Mouse (Mus musculus) hindlimb bud, embryonic 11.5 days (tissue): ENCODE measurements at regions not wholly inside any gene's neighbourhood (a gene's known extent, or its start where the extent isn't known, plus 50 kb on each side); places are given as distances from the start of the nearest gene placed in this dataset.

Source experiments
- DNase-seq: peaks from one replicate; pipeline ENCODE4 v3.0.0-alpha.2; 2012; ENCODE audit warnings: low read depth, low spot score; ENCODE audit errors: extremely low spot score

DNA sequence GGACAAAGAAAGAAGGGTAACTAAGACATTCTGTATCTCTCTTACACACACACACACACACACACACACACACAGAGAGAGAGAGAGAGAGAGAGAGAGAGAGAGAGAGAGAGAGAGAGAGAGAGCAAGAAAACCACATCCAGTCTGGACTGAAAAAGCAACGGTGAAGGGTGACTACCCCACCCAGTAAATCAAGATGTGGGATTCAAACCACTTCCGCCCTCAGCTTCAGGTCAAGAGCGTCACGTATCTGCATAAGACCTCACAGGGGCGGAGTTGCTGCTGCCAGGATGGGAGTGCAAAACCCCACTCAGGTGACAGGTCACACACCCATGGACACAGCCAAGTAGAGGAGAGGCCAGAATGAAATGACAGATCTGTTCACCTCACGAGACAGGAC, 234.7 kb downstream of the Rplp1 start:
- DNase-seq, result no peak

DNA sequence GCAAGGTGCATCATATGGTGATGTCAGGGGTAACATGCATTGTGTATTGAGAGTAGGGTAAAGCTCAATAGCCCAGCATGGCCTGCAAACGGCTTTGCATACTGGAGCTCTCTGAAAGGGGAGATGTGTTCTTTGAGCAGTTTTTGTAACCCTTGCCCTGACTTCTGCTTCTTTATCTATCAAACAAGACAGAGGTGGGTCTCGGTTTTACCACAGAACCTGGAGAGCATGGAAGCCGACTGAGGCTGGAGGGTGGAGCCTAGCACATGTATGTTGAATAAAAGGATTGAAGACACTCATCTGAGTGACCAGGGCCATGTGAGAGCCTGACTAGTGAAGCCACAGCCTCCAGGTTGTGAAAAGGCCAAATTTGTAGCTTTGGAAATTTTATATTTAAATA, 236.7 kb downstream of the Rplp1 start:
- DNase-seq, result no peak

DNA sequence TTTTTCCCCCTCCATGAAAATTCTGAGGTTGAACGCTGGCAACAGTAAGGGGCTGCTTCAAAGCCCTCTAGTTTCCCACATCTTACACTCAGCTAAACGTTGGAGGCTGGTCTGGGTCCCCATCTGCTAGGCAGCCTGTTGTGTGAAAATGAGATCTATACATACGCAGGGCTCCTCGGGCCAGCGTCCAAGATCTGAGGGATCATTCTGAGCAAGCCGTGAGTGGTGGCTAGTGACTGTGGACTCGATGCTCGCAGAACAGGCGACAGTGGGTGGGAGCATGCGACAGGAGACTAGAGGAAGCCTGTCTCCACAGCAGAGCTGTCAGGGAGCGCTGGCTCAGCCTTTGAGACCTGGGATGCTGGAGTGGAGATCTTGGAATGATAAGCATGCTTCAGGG, 237.3 kb downstream of the Rplp1 start:
- no peak for DNase-seq

DNA sequence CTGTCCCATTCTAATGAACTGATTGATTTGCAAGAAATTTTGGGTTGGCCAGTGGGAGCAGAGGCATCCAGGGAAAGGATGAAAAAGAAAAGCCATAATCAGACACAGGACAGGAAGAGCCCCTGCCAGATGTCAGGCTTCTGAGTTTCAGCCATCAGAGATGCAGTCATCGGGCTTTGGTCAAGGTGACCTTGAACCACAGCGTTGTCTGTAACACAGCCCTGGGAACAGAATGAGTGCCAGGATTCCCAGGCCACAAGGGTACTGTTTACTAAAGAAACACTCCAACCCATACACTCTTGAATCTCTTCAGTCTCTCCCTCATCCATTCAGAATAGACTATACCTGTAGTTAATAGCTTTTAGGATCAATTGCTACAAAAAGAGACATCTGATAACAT, 239.0 kb downstream of the Rplp1 start:
- DNase-seq, result no peak

DNA sequence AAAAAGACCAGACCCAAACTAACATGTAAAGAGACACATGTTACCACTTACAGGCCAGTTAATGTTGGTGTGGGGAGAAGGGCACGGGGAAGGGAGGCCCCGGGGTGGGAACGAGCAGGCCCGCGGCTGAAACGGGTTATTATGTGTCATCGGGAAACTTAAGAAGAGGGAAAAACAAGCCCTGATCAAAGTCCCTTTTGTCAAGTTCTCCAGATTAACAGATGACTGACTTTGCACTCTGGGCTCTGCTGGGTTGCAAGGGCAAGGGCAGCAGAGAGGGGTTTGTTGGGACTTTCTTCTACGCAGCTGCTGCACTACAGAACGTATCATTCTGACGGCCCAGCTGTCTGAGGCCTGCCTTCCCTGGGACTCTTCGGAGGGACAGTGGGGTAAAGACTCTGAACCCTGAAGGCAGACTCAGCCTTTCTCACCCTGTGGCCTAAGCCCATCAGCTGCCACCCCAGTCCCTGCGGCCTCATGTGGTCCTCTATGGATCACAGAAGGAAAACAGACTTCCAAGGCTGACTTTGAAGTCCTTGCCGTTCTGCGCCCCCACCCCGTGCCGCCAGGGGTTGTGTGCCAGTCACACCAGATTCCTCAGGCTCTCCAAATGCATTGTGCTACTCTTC, 240.7 kb downstream of the Rplp1 start:
- DNase-seq, result no peak

DNA sequence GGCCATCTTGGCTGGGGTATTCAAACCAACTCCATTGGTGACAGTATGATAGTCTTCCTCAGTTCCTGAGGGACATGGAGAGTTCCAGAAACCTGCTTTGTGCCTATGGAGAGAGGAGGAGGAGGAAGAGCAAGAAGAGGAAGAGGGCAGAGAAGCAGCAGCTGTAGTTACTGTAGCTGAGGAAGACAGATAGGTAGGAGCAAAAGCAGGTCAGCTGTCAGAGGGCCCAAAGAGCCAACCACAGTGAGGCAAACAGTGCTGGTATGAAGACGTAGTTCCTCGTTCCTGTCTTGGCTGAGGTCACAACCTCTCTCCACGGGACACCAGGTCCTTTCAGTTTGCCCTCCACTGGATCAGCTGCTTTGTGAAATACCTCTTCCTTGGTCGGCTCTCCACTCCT, 243.4 kb downstream of the Rplp1 start:
- no peak for DNase-seq

DNA sequence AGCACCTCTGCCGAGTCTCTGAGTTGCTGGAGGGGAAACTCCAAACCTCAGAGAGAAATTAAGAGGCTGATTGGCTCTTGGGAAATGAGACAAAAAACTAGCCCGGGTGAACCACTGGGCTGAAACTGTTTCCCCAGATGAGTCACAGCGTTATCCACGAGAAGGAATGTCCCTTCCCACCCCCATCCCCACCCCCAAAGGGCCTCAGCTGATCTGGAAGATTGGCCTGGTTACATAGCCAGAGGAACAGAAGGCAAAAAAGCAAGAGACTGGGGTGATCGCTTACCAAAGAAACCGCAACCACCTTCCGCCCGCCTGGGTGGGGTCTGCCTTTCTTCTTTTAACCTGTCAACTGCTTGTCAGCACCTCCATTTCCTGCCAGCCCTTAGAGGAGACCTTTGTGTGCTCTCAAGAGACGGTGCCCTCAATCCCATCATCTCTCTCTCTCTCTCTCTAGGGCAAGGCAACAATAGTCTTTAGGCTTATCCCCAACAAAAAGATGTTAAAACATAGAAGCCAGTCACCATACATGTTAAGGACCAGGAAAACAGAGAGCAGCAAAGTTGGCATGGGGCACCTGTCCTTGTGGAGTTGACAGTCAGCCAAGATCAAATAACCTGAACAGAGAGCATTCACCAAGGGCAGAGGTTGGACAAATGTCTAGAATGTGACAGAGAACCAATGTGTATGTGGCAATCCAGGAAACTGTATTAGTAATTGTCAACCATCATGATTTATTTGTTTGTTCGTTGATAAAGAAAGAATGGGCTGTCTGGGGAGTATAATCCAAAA, 244.4 kb downstream of the Rplp1 start:
- no peak for DNase-seq

DNA sequence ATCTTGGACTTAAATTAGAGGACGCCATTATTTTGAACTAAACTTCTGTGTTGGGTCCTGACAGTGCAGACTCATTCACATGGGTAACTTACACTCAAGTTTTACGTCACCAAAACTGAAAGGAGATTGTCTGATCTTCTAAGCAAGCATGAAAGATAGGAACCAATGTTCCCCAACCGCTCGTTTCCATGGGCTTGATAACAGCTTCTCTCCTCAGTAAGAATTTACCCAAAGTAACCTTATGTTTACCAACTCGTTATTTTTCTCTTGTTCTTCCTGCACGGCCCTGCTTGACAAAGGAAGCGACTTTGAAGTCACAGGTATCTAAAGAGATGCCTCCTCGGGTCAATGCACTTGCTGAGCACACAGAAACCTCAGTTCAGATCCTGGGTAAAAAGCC, 245.6 kb downstream of the Rplp1 start:
- DNase-seq, result no peak

DNA sequence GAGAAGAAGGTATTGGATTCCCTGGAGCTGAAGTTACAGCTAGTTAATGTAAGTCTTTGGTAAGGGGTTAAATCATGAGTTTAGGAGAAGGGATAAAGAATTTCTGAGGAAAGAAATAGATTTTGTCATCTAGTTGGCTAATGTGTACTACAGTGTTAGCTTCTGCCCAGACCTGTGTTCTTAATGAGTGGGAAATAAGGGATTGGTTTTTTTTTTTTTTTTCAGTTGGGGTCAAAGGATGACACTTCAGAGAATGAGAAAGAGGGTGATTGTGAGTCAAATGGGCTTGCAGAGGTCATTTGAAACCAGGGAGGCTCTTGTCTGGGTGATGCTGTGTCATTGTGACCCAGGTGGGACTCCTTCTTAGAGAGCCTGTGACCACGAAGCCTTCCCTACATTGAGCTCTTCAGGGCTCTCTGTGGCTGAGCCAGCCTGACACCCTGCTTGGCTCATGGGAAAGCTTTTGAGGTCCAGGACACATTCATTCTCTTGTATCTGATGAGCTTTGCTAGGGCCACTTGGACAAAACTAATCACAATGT, 246.1 kb downstream of the Rplp1 start:
- DNase-seq, result no peak

DNA sequence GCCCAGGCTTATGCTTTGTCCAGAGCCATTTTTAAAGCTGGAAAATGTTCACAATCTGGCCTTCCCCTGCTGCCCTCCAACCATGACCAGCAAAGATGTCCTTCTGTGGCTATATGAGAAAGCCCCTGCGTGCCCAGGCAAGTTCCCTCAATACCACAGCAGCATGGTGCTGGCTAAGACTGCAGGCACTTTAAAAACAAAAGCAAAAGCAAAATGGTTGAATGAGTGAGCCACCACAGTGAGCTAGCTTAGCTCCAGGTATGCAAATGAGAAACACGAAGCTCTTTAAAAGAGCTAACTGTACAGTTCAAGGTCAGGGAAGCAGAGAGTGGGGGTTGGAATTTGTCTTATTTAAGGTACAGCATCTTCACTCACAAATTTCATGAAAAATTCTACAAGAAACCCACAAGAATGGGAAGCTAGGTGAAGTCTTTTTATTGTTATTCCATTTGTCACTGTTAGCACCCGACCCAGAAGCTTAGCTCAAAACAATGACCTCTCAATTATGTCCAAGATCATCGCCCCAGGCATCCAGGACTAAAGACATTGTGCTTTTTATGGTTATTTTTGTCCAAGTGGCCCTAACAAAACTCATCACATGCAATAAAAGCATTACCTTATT, 246.8 kb downstream of the Rplp1 start:
- DNase-seq, result no peak

DNA sequence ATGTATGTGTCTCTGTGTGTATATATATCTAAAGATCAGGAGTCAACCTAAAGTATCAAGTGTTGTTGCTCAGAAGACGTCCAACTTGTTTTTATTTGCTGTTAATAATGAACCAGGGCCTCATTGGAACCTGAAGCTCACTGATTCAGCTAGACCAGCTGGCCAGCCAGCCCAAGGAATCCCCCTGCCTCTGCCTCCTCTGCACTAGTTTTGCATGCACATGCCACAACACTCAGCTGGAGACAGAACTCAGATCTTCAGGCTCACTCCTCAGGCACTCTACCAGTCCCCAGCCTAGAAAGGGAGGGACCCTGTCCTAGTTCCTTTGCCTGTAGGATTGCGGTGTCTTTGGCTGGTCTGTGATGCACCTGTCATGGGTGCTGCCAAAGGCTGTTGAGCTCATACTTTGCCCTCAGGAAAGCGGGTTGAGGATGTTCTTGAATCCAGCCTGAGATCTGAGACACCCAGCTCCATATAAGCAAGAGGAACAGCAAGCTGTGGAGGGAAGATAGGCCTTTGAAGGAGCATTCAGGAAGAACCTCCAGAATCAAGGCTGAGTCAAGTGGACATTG, 247.5 kb downstream of the Rplp1 start:
- DNase-seq, result no peak

DNA sequence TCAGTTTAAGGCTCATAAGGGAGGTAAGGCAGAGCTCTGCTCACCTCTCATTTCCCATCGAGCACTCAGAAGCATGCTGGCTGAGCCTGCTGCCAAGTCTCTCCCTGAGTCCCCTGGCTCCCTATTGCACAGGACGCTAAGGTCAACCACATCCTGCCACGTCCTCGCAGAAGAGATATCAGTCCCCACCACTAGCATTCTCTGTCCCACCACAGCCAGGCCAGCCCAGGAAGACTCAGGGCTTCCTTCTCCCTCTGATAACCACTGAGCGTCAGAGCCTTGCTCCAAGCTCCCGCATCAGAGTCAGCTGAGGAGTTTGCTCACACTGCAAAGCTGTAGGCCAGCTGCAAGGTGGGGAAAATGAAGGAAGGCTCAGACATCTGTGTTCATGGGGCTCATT, 248.2 kb downstream of the Rplp1 start:
- no peak for DNase-seq

DNA sequence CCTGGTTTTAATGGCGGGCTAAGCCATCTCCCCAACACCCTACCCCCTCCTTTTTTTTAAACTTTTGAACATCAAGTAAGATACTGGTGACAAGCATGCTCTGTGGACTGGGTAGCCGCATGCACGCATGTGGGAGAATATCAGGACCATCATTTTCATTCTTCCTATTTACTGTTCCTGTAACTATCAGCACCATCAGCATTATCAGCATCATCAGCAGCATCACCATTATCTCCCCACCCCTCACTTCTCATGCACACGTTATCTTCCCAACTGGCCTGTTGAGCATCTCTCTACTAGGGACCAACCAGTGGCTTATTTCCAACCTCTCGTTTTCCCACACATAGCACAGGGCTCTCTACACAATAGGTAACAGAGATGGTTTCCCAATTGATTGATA, 249.1 kb downstream of the Rplp1 start:
- no peak for DNase-seq

DNA sequence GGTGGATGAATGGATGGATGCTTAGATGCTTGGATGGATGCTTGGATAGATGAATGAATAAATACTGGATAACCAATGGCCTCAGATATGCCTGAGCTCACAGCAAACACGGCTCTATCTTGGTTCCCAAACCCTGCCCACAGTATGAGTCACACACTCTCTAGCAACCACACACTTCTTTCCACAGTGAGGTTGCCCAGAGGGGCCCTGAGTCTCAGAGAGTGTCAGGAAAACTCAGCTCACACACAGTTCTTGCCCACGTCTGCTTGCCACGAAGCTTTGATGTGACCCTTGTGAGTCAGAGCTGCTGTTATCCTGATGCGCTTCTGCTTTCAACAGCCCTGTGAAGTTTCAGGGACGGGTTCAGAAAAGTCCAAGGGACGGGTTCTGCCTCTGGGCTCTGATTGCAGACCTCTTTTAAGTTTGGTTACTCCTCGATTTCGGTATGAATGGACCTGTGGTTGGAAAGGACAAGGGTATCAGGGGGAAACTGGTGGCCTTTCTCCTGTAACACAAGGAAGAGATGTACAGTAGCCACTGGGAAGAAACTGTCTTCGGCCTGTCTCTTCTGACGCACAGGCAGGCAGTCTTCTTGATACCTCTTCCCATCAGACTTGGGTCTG, 250.2 kb downstream of the Rplp1 start:
- no peak for DNase-seq

DNA sequence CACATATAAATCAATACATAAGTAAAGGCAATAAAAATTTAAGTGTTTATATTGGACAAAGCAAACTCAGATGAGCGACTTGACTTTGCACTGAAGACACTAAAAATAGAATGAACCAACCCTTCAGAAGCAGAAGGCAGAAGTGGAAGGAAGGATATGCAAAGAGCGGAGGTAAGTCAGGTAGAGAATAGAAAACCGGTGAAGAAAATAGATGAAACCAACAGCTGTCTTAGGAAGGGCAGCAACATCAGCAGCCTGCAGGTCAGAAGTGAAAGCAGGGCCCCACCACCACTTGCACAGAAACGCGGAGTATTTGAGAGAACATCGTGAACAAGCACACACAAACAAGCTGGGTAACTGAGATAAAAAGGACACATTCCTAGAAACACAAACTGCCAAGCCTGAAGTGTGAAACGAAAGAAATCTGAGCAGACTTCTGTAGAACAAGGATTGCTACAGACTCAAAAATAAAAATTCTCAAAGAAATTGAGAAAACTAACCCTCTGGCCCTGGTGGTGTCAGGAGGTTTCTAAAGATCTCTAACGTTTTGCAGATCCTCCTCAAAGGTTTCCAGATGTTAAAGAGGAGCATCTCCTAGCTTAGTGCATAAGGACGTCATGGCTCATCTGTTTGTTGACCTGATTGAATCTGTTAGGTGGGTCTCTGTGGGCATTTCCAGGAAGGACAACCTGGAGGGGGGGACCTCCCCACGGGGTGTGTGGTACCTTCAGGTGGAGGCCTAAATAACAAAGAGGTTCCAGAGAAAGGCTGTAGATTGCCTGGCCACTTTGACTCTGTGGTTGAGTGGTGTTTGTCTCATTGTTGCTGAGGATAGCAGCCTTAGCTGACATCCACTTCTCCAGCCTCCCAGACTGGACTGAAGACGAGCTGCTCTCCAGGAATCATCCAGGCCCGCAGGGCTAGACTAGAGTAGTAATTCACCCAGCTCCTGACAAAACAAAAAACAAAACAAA, 252.0 kb downstream of the Rplp1 start:
- DNase-seq, result no peak

DNA sequence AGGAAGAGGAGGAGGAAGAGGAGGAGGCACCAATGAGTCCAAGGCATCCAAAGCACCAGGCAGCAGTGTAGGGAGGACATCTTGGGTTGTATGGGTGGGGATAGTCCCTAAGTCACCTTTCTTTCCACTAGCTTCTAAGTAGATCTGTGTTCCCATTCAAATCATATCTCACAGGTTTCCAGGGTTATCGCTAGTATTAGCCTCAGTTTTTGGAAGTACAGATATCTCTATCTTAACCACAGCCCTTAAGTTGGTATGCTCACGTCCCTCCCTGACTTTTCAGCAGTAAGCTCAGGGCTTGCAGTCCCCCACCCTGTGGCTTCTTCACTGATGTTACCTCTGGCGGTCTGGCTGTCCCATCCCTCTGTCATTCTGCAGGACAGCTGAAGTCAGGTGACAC, 254.2 kb downstream of the Rplp1 start:
- DNase-seq, result no peak

DNA sequence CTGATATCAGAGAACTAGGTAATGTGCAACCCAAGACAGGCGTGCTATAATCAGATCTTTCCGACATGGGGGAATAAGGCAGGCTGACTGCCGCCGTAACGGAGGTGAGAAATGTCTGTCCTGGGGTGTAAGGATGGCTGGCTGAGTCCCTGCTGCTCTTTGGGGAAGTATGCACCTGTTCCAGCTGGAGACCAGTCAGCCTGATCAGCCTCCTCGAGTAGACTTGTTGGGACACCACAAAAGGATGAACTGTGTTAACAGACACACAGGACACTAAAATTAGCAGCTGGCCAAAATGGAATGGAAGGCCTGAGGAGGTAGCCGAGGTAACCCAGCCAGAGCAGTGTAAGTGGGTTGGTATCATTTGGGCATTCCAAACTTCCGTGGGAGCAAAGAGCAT, 256.3 kb downstream of the Rplp1 start:
- no peak for DNase-seq

DNA sequence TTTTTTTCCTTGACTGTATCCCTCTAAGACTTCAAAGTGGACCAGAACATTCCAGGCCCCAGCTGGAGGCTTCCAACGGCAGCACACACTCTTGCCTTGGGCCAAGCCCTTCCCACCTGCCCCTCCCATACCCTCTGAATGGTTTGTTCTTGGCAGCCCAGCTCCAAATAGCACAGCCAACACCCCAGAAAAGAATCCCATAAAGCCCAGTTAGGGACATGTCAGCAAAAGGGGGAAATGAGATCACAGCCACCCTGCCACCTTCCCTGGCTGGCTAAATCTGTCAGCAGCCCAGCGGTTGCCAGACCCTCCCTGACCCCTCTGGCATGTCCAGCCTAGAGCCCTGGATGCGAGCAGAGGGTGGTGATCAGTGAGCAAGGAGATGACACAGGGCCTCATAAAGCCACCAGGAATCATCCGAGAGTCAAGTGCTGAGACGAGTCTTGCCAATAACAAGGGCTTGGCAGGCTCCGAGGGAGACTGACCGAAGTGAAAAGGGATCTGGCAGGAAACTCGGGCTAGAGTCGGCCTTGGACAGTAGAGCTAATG, 258.8 kb downstream of the Rplp1 start:
- no peak for DNase-seq

DNA sequence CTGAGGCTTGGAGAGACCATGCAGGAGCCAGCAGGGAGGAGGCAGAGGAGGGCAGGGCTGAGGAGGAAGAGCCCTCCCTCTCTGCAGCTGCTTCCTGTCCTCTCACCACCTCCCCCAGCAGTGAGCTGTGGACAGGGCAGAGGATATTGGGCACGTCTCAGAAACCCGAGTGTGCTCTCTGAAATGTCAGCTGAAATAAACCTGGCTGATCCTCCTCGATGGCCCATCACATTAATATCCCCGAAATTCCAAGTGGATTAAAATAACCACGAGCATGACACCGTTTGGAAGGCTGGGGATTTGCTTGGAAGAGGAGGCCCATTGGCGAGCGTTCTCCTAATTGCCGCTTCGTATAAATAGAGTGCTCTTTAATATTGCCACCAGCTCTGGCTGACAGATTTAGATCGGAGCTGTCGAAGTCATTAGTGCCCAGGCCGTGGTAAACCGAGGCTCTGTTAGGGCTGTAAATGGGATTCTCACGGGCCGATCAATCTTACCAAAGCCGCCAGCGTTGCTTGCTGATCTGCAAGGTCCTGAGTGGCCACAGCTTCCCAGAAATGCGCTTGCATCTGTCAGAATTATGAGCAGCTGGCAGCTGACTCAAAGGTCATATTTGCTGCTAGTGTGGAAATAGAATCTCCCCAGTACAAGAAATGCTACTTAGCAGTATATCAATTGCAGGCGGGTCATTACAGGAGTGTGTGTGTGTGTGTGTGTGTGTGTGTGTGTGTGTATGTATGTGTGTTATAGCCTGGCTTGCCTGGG, 268.5 kb downstream of the Rplp1 start:
- DNase-seq, result no peak
